Mouse (Mus musculus): ENCODE measurements at regions not wholly inside any gene's neighbourhood (a gene's known extent, or its start where the extent isn't known, plus 50 kb on each side); places are given as distances from the start of the nearest gene placed in this dataset.

DNA sequence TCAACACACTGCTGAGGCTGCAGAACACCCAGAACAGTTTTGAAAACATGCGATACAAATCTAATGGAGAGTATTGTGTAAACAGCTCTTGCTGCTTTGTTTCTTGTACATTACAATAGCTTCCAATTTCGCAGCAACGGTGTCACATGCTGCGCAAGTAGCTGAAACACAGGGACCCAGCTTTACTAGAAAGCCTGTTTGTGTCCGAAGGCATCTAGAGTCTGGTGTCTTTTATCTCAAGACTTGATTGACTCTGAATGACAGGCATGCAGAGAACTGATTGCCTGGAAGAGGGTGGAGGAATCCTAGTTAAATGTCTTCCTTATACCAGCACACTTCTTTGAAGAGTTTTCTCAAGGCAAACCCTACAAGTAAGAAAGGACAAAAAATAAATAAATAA lies 66.1 kb upstream of the Fgf10 start:
- in situ Hi-C loops (cut with MboI; ENCODE audit: low sequenced_read_pairs): no loop called here

DNA sequence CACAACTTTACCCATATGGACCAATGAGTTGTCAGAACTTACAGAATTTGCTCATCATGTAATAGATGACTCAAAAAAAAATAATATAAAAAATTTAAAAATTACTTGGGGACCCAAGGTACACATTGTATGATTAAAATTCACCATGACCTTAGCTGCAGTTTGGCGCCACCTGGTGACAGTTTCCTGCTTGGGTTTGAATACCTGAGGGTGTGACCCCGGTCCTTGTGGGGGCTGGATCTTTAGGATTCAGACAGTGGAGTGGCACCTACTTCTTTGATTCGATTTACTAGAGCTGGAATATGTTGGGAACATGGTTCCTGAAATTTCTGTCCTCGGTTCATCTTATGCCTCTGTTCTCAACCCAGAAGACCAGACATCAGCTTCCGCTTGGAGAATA lies 72.7 kb upstream of the Fgf10 start:
- in situ Hi-C loops (cut with MboI; ENCODE audit: low sequenced_read_pairs): loop anchor here (10.0 kb wide), 1 partner anchor 192 kb away; no protein-coding TSS in a partner anchor

GRCm38 (mm10) chr13:118596218-118596795 lies 73.3 kb upstream of the Fgf10 start:
- in situ Hi-C loops (cut with MboI; ENCODE audit: low sequenced_read_pairs): loop anchor here (10.0 kb wide), 1 partner anchor 192 kb away; no protein-coding TSS in a partner anchor

DNA sequence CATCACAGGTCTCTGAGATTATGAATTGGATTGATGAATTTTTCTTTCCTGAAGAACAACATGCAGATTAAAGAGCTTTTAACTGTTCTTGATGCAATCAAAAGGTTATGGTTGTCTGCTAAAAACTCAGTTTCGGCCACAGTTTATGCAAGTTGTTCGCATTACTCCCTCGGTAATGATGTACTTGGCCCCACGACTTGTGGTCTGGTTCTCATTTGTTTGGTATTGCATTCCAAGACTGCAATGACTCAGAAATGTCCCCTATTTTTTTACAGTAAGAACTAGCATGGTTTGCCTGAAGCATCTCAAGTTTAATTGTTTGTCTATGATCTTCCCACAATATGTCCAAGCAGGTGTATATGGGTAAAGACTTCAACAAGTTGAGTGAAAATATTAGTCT lies 77.5 kb upstream of the Fgf10 start:
- in situ Hi-C loops (cut with MboI; ENCODE audit: low sequenced_read_pairs): loop anchor here (10.0 kb wide), 1 partner anchor 187 kb away; no protein-coding TSS in a partner anchor

DNA sequence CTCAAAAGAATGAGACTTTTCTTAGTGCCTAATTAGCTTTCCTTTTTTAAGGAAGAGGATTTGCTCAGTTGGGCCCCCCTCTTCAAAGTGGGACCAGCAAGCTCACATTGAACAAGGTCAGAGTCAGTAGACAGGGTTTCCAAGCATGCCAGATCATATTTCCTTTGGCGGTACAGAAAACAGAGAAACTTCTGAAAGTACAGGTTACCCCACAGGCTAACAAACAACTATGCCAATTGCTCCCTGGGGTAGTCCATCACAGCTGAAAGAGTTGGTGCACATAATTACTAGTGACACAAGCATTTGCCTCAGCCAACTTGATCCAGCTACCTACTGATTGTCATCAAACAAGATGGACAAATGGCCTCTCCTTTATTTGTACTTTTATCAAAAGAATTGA lies 97.0 kb upstream of the Fgf10 start:
- in situ Hi-C loops (cut with MboI; ENCODE audit: low sequenced_read_pairs): no loop called here

- in situ Hi-C loops (cut with MboI; ENCODE audit: low sequenced_read_pairs): no loop called here
Observed at GRCm38 (mm10) chr13:118565219-118565833, 104.3 kb upstream of the Fgf10 start.

- in situ Hi-C loops (cut with MboI; ENCODE audit: low sequenced_read_pairs): no loop called here
Observed at GRCm38 (mm10) chr13:118558966-118559365, 110.6 kb upstream of the Fgf10 start.

DNA sequence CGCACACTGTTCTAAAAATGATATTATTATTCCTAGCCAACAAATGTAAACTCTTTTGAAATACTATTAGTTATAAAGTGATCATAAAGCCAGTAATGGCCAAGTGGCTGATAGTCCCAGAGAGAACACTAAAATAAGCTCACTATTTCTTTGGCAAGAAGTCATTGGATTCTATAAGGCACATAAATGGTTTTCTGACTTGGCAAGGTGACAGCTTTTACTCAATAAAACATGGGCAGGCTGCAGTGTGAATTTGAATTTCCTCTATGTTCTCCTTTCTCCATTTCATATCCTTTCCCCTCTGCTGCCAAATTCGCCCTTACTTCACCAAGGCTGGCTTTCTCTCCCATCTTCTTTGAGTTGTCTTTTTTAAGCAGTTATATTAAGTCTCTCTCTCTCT lies 117.6 kb upstream of the Fgf10 start:
- in situ Hi-C loops (cut with MboI; ENCODE audit: low sequenced_read_pairs): no loop called here

DNA sequence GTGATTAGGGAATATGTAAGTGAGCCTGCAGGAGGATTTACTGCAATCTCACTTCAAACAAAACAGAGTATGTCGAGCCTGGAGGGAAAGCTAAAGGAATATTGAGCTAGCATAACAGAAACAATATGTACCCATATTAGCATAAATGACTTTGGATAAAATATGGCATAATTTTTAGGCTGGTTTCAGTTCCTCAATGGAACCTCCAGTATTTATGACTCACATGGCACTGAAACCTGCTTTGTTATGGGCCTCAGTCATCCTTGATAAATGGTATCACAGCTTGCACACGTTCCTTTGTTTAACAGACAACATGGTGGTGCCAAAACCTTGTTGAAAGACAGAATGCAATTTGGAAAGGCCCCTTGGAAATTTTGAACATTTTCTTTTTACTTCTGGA lies 130.8 kb upstream of the Fgf10 start:
- in situ Hi-C loops (cut with MboI; ENCODE audit: low sequenced_read_pairs): no loop called here

DNA sequence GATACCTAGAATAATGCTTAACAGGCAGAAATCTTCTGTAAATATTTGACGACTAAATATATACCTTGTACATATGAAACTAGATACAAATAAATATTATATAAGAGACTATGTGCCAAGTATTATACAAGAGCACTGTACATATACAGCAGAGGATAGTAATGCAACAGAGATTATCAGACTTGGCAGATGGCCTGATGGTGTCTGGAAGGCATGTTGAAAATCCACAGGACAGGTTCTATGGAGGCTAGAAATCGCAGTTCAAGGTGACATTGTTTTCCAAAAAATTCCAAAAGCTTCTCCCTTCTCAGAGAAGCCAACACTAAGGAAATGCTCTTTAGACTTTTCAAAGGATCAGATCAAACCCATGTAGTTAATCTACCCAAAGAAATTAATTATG lies 126.9 kb upstream of the Mrps30 start:
- in situ Hi-C loops (cut with MboI; ENCODE audit: low sequenced_read_pairs): no loop called here

DNA sequence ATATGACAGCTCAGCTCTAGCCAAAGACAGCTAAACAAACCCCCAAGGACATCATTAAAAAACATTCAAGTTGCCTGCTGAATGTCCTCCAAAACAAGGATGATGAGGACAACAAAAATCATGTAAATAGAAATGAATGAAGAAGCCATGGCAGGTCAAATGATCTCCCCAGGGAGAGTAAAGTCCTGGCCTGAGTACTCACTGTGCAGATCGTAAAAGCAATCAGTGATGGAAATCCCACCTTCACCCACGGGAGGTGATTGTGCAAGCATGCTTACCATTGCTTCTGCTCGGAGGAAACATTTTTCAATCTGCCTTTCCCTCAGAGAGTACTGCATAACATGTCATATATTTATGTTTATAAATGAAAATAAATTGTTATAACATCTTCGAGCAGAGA lies 119.1 kb upstream of the Mrps30 start:
- in situ Hi-C loops (cut with MboI; ENCODE audit: low sequenced_read_pairs): no loop called here

- in situ Hi-C loops (cut with MboI; ENCODE audit: low sequenced_read_pairs): no loop called here
Observed at GRCm38 (mm10) chr13:118490610-118491009, 103.6 kb upstream of the Mrps30 start.

- in situ Hi-C loops (cut with MboI; ENCODE audit: low sequenced_read_pairs): no loop called here
Observed at GRCm38 (mm10) chr13:118483031-118483430, 96.0 kb upstream of the Mrps30 start.

DNA sequence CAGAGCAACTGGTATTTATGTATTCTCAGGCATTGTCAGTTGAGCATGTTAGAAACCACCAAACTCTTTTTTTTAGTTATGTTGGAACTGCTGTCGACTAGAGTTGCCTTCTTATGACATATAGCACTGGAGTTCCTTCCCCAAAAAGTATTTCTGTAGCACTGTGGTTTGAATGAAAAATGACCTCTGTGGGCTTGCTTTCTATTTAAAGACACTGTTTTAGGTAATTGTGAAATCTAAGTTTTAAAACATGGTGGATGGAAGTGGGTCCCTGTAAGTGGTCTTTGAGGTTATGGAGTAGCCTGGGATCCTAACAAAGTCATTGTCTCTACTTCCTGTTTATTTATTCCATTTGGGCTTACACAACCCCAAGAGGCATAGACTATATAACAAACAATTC lies 93.2 kb upstream of the Mrps30 start:
- in situ Hi-C loops (cut with MboI; ENCODE audit: low sequenced_read_pairs): no loop called here

DNA sequence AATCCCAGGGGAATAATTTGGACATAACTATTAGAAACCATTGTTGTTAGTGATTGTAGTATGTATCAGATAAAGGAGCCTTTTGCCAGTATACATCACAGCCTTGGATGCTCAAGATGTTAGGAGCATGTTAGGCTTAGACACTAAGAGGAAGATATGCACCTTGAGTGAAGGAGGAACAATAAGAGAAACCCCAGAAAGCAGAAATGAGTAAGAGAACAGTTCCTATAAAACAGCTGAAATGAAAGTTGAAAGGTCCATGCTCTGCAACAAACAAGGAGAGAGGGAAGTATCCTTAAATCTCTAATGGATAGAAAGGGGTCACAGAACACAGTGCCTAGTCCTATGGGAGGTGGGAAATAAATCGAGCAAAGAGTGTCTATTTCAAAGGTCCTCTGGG lies 91.4 kb upstream of the Mrps30 start:
- in situ Hi-C loops (cut with MboI; ENCODE audit: low sequenced_read_pairs): no loop called here

DNA sequence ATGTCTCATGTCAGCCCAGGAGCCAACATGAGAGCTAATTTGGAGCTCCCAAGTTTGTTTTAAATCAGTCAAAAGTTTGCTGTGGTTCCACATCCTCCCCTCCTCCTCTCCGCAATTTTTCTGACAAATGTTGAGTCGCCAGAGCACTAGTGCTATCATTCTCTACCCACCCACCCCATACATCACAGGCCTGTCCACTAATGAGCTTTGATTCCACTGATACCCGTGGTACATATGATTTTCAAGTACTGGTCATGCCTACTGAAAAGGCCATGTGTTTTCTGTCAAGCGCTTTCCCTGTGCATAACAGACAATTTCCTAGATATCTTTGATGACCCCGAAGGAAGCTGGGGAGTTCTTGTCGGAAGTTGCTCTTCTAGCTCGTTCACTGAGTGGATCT lies 85.5 kb upstream of the Mrps30 start:
- in situ Hi-C loops (cut with MboI; ENCODE audit: low sequenced_read_pairs): no loop called here

DNA sequence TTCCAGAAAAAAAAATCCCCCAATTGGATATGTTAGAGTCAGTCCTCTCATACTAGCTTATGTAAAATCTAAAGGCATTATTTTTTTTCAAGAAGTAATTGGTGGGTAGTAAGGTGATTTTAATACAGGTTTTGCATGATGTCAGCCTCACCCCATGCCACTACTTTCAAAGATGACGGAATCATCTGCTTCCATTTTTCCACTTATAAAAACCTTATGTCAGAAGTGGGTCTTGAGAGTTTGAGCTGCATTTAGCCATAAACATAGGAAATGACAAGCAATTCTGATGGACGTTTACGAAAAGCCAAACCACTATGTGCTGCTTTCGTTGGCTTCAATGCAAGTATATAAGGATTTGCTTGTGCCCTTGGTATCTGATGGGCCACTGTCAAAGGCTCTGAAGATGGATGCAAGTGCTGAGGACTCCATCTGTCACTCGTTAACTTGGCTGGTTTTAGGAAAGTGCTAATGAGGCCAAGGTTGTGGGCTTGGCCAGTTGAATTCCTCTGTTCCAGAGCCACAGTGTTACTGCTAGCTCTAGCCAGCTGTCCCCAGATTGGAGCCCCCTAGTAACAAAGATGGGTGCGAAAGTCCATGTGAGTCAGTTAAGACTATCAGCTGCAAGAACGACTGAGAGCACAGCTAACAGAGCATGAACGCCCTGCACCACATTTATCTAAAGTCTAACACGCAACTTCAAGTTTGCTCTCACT lies 72.8 kb upstream of the Mrps30 start:
- in situ Hi-C loops (cut with MboI; ENCODE audit: low sequenced_read_pairs): no loop called here

DNA sequence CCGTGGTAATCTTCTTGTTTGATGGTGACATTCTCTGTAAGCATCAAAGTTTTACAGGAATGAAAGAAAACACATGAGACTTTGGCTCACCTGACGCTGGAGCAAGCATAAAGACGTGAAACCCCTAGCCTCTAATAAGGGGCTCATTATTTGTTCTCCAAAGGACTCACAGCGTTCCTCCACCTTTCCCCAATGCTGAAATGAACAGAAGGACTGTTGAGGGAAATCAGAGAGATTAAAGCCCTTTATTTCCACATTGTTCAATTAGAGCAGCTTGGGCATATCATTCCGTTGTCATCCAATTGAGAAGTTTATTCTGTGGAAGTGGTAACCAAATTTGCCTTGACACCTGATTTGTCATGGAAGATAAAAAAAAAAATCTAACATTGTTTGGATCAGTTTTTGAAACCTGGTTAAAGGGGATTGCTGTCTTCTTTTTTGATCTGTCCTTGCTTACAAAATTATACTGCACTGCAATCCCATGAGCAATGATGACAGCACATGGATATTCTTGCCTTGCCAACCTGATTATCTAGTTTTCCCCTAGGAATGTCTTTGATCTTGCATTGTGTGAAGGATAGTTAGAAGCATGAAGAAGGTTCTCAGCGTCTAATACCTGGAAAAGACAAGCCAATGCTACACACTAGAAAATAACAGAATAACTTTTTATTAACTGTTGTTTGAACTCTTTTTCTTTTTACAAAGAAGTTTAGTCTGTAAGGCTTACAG lies 62.1 kb upstream of the Mrps30 start:
- in situ Hi-C loops (cut with MboI; ENCODE audit: low sequenced_read_pairs): no loop called here

DNA sequence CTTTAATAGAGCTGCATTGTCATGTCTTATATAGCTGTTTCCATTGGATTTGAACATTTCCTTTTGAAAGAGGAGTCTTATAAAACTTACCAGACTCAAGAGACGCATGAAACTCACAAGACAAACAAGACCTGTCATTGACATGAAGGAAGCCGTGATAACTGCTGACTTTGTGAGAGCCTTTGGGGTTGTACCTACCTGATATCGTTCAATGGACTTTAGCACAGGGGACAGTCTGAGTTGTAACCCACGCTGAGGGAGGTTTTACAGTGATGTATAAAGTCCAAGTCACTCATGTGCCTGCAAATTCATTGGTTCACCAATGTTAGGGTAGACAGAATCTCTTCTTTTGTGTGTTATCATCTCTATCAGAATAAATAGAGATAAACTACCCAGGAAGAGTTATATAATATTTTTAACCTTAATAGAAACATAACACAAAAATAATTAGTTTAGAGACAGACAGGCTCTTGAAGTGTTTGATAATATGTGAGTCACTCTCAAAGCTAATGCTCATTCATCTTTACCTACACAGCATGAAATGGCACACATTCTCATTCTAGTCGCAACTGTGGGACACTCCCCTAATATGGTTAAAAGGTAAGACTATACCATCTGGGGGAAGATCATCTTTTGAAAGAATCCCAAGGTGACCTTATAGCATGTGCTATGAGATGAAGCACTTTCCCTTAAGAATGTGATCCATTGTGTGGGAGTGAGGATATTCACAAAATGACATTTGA lies 54.4 kb upstream of the Mrps30 start:
- in situ Hi-C loops (cut with MboI; ENCODE audit: low sequenced_read_pairs): no loop called here
